In genomic region chr2:144593951-144594651, GRCm38 (mm10) we compare ENCODE assay signal across 7 mouse cellular contexts. TPM values are rescaled to one million over a fixed set of nuclear protein-coding genes. Genes with fewer than 3 reads are reported as not detected.
DNase-seq lines count a peak whose midpoint lies in the region; ATAC-seq and TF ChIP-seq lines count a peak whose summit lies in the region.

TSS of gene Smim26 (plus strand) at chr2:144594054.

- H3K27ac ChIP-seq in intestine, postnatal 0 days (ENCODE audit: low read depth, low read length) = peak within 1 kb of the TSS; percentile 30; the same call in 1 of the 2 replicates
- H3K27ac ChIP-seq in midbrain, embryonic 12.5 days (replicated peaks) = no peak within 1 kb of the TSS
- H3K27ac ChIP-seq in small intestine, adult 2 months (ENCODE audit: insufficient read depth, low read depth, low read length) = peak within 1 kb of the TSS; percentile 59

- H3K27me3 ChIP-seq in intestine, postnatal 0 days (replicated peaks; ENCODE audit: control insufficient read depth, insufficient read depth, low read length) = no peaks in the 10 kb centered on the region
- H3K27me3 ChIP-seq in midbrain, embryonic 12.5 days = no peaks in the 10 kb centered on the region
- no peaks in the 10 kb centered on the region for H3K27me3 ChIP-seq in small intestine, adult 2 months (ENCODE audit: control insufficient read depth, insufficient read depth, low read length)

- under 1% methylated on average over 31 of the region's 31 CpGs for WGBS in intestine, postnatal 0 days
- WGBS in midbrain, embryonic 12.5 days = 4% methylated on average over 31 of the region's 31 CpGs
- under 1% methylated on average over 31 of the region's 31 CpGs for WGBS in small intestine, adult 2 months

- ATAC-seq in intestine, postnatal 0 days = peak; percentile 95
- ATAC-seq in midbrain, embryonic 12.5 days (ENCODE audit: low FRiP score, low read depth) = peak; percentile 97

- peak; percentile 72 for TF ChIP-seq POLR2A in small intestine, adult 2 months (IDR thresholded peaks at IDR 0.05; ENCODE audit: low read depth, low read length)

- peak within 1 kb of the TSS; percentile 78 for H3K4me2 ChIP-seq in intestine, postnatal 0 days (replicated peaks; ENCODE audit: low read depth)
- peak within 1 kb of the TSS; percentile 64 for H3K4me2 ChIP-seq in midbrain, embryonic 12.5 days (replicated peaks)

- peak within 1 kb of the TSS; percentile 62 for H3K9ac ChIP-seq in intestine, postnatal 0 days (ENCODE audit: low read depth, low read length)
- peak within 1 kb of the TSS; percentile 62 for H3K9ac ChIP-seq in midbrain, embryonic 12.5 days (replicated peaks)

- peak within 1 kb of the TSS; percentile 66 for H3K4me3 ChIP-seq in intestine, postnatal 0 days (ENCODE audit: low read depth, low read length)
- H3K4me3 ChIP-seq in midbrain, embryonic 12.5 days = peak within 1 kb of the TSS; percentile 65
- H3K4me3 ChIP-seq in small intestine, adult 2 months (ENCODE audit: low read depth, low read length) = peak within 1 kb of the TSS; percentile 85

- H3K4me1 ChIP-seq in intestine, postnatal 0 days (replicated peaks; ENCODE audit: control insufficient read depth, insufficient read depth, low read length) = no peaks in the 10 kb centered on the region
- peaks cover 5% of the 10 kb centered on the region; the same call in 1 of the 2 replicates for H3K4me1 ChIP-seq in midbrain, embryonic 12.5 days
- peaks cover 2% of the 10 kb centered on the region; the same call in 1 of the 2 replicates for H3K4me1 ChIP-seq in small intestine, adult 2 months (ENCODE audit: control insufficient read depth, insufficient read depth, insufficient read length, low read length)

- intact Hi-C loops in left cerebral cortex, postnatal 4 days (cut with DNase I) = no loop called here

- DNase-seq in adrenal gland, postnatal 10 days = peak; percentile 85
- peak; percentile 82 for DNase-seq in embryo, embryonic 9.5 days (ENCODE audit: extremely low spot score)
- DNase-seq in gastrocnemius, postnatal 4 days (ENCODE audit: low spot score in 2 of 2) = peak; percentile 41 to 70
- peak; percentile 74 for DNase-seq in left cerebral cortex, postnatal 4 days

- TF ChIP-seq CTCF in intestine, postnatal 0 days (IDR thresholded peaks at IDR 0.05; ENCODE audit: low read depth) = no peak
- TF ChIP-seq CTCF in small intestine, adult 2 months (IDR thresholded peaks at IDR 0.05; ENCODE audit: extremely low read depth, insufficient read length, insufficient replicate concordance, low read depth, low read length) = no peak

- peaks cover 7% of the 10 kb centered on the region for H3K36me3 ChIP-seq in intestine, postnatal 0 days (ENCODE audit: control insufficient read depth, insufficient read depth)
- peaks cover 3% of the 10 kb centered on the region; the same call in 1 of the 2 replicates for H3K36me3 ChIP-seq in midbrain, embryonic 12.5 days
- H3K36me3 ChIP-seq in small intestine, adult 2 months (ENCODE audit: control insufficient read depth, insufficient read depth, low read length) = peaks cover 9% of the 10 kb centered on the region

- no peaks in the 10 kb centered on the region for H3K9me3 ChIP-seq in intestine, postnatal 0 days (ENCODE audit: control insufficient read depth)
- no peaks in the 10 kb centered on the region for H3K9me3 ChIP-seq in midbrain, embryonic 12.5 days

RNA-seq across cellular contexts. Expression of gene Smim26, which starts in this region (rescaled TPM):
- 10 to 100 TPM; 56.0 to 56.6 TPM for total RNA-seq in adrenal gland, postnatal 10 days (2021)
- total RNA-seq in gastrocnemius, postnatal 4 days (2021) = 10 to 100 TPM; 32.0 to 36.5 TPM
- 48.0 and 51.8 TPM in 2 replicates for polyA plus RNA-seq in intestine, postnatal 0 days (2015; fragmentation: Nextera tagmentation; extraction: Ambion mirVana)
- 10 to 100 TPM; 45.1 to 45.8 TPM for total RNA-seq in left cerebral cortex, postnatal 4 days (2021)
- polyA plus RNA-seq in midbrain, embryonic 12.5 days (2016; fragmentation: Nextera tagmentation; extraction: Ambion mirVana) = 38.4 and 48.4 TPM in 2 replicates
- 1.4 and 1.8 TPM in 2 replicates for polyA plus RNA-seq in small intestine, adult 2 months (2012; rRNA removed)

Comparison
In these comparisons a context has a peak if more than half of its experiments do, and no peak if none do; other contexts are left out.
1. RNA of gene Smim26 (polyA plus RNA-seq): 48.0 to 51.8 TPM in intestine, postnatal 0 days and 38.4 to 48.4 TPM in midbrain, embryonic 12.5 days; 1.4 to 1.8 TPM in small intestine, adult 2 months; every median in the first group is over 10 times any median in the second.
2. Peak in every context shown above with its lines, with median percentiles within 50 percentile points of each other: DNase-seq and H3K4me3 ChIP-seq.